Mouse (Mus musculus) liver, postnatal 0 days (tissue): Measurements from ENCODE around the gene Sept8. TPM values are rescaled to one million over a fixed set of nuclear protein-coding genes. Genes with fewer than 3 reads are reported as not detected.
A peak's percentile ranks its signal among the peaks of the same experiment; 100 is the strongest.

Experiments
- ATAC-seq: fragments of 200-750 bp; cut with Nextera tagmentation; 2 replicates; pipeline ENCODE4 v1.8.0; 2017; ENCODE audit warnings: mild to moderate bottlenecking, moderate library complexity
- DNase-seq: peaks from one replicate; pipeline ENCODE4 v3.0.0-alpha.2; 2016
- H3K27ac ChIP-seq: fragments of 300-500 bp; sonication (generic); 2 replicates; pipeline ENCODE4 v1.5.1; 2014; ENCODE audit warnings: antibody characterized with exemption, moderate library complexity, mild to moderate bottlenecking, low read depth
- H3K27me3 ChIP-seq: fragments of 300-500 bp; sonication (generic); 2 replicates; pipeline ENCODE4 v1.6.1; 2014; ENCODE audit warnings: low read length, control low read depth, mixed read lengths; ENCODE audit not compliant: insufficient read depth
- H3K36me3 ChIP-seq: fragments of 300-500 bp; sonication (generic); replicated peaks from 2 replicates; pipeline ENCODE4 v1.6.1; 2014; ENCODE audit warnings: mild to moderate bottlenecking, control low read depth, low read length, moderate library complexity, mixed read lengths; ENCODE audit not compliant: insufficient read depth
- H3K4me1 ChIP-seq: fragments of 300-500 bp; sonication (generic); 2 replicates; pipeline ENCODE4 v1.6.1; 2014; ENCODE audit warnings: antibody characterized with exemption, mild to moderate bottlenecking, control low read depth; ENCODE audit not compliant: insufficient read depth
- H3K4me2 ChIP-seq: fragments of 300-500 bp; sonication (generic); 2 replicates; pipeline ENCODE4 v1.6.1; 2014; ENCODE audit warnings: low read depth, mild to moderate bottlenecking, low read length, moderate library complexity, mixed read lengths
- H3K4me3 ChIP-seq: fragments of 300-500 bp; sonication (generic); 2 replicates; pipeline ENCODE4 v1.5.1; 2014; ENCODE audit warnings: low read depth, low read length
- H3K9ac ChIP-seq: fragments of 300-500 bp; sonication (generic); replicated peaks from 2 replicates; pipeline ENCODE4 v1.6.1; 2014; ENCODE audit warnings: mild to moderate bottlenecking, moderate library complexity
- H3K9me3 ChIP-seq: fragments of 300-500 bp; sonication (generic); 2 replicates; pipeline ENCODE4 v1.6.1; 2016; ENCODE audit warnings: mild to moderate bottlenecking, control low read depth, low read length, mixed read lengths
- CTCF ChIP-seq: sonication (generic); IDR thresholded peaks from 2 replicates; pipeline ENCODE4 v1.5.1; 2016; ENCODE audit warnings: antibody characterized with exemption, low read depth
- EP300 ChIP-seq: IDR thresholded peaks from 2 replicates; pipeline ENCODE4 v1.6.1; 2016; ENCODE audit warnings: antibody characterized with exemption, low read depth, mild to moderate bottlenecking
- WGBS: fragments of 180-500 bp; shearing (Covaris S2); extraction: QIAGEN DNeasy Blood & Tissue Kit; methylation state at CpG from one replicate; pipeline ENCODE4 v1.1.7; 2014; ENCODE audit not compliant: insufficient replicate concordance; 5-methylcytosine and 5-hydroxymethylcytosine counted together
- polyA plus RNA-seq: library from polyadenylated mRNA; unstranded; fragments of >200 nt; fragmentation: Nextera tagmentation; extraction: Ambion mirVana; gene quantifications from 2 replicates; pipeline ENCODE4 v1.2.1, GENCODE M21; 2015

Gene Sept8
- polyA plus RNA-seq, 1 experiment from 2014 or later, result 7.2 TPM

GRCm38 (mm10) chr11:53541222-53541621 lies 22.2 kb downstream of the Sept8 start:
- 89% methylated on average over 11 of the region's 11 CpGs for WGBS
- peaks cover 14% of the 10 kb centered on the region; the same call in 1 of the 2 replicates for H3K36me3 ChIP-seq
- no peak overlapping the region for H3K27ac ChIP-seq

GRCm38 (mm10) chr11:53543021-53543420 lies 24.0 kb downstream of the Sept8 start:
- Histone ChIP-seq H3K36me3 (0 out of 2 replicates have a peak, but pooled peaks cover 5% of the 10 kb centered on the region), H3K9ac (no peak overlapping the region), H3K9me3 (no peaks in the 10 kb centered on the region), H3K27me3 (no peaks in the 10 kb centered on the region), H3K4me3 (no peak overlapping the region), H3K4me2 (no peak overlapping the region), H3K27ac (no peak overlapping the region), H3K4me1 (0 out of 2 replicates have a peak, but pooled peaks cover 3% of the 10 kb centered on the region)
- WGBS, result 67% methylated on average over 7 of the region's 7 CpGs
- DNase-seq (no peak), ATAC-seq (no peak; the same call in 1 of the 2 replicates)
- TF ChIP-seq EP300, result no peak
- no peak for TF ChIP-seq CTCF

More at GRCm38 (mm10) chr11:53541222-53541621, 22.2 kb downstream of the Sept8 start:
- Histone ChIP-seq H3K4me1 (no peaks in the 10 kb centered on the region), H3K9me3 (no peaks in the 10 kb centered on the region), H3K4me2 (no peak overlapping the region), H3K4me3 (no peak overlapping the region), H3K27me3 (no peaks in the 10 kb centered on the region), H3K9ac (no peak overlapping the region)
- DNase-seq, result no peak
- TF ChIP-seq CTCF (peak; percentile 18; the same call in 1 of the 2 replicates), EP300 (no peak)
- ATAC-seq, result no peak

- no peak overlapping the region for H3K9ac ChIP-seq
- no peaks in the 10 kb centered on the region for H3K27me3 ChIP-seq
- H3K4me2 ChIP-seq, result no peak overlapping the region
- H3K36me3 ChIP-seq, result no peaks in the 10 kb centered on the region
- ATAC-seq, result no peak
- H3K4me3 ChIP-seq, result no peak overlapping the region
- 76% methylated on average over 6 of the region's 6 CpGs for WGBS
- no peaks in the 10 kb centered on the region for H3K9me3 ChIP-seq
- TF ChIP-seq CTCF (no peak), EP300 (no peak)
- peaks cover 3% of the 10 kb centered on the region; the same call in 1 of the 2 replicates for H3K4me1 ChIP-seq
- no peak for DNase-seq
- H3K27ac ChIP-seq, result no peak overlapping the region
Measured at GRCm38 (mm10) chr11:53546271-53546670, 27.2 kb downstream of the Sept8 start.

- H3K4me2 ChIP-seq, result no peak overlapping the region
- H3K27me3 ChIP-seq, result no peaks in the 10 kb centered on the region
- H3K4me1 ChIP-seq, result peaks cover 3% of the 10 kb centered on the region; the same call in 1 of the 2 replicates
- no peaks in the 10 kb centered on the region for H3K36me3 ChIP-seq
- TF ChIP-seq CTCF (no peak), EP300 (peak; percentile 82)
- H3K9me3 ChIP-seq, result no peaks in the 10 kb centered on the region
- no peak overlapping the region for H3K4me3 ChIP-seq
- no peak overlapping the region for H3K9ac ChIP-seq
- DNase-seq, result no peak
- H3K27ac ChIP-seq, result no peak overlapping the region
- peak; percentile 62 for ATAC-seq
- 42% methylated on average over 6 of the region's 6 CpGs for WGBS
Measured at GRCm38 (mm10) chr11:53547566-53547965, 28.5 kb downstream of the Sept8 start.

- ATAC-seq (no peak), DNase-seq (no peak)
- no peaks in the 10 kb centered on the region for H3K36me3 ChIP-seq
- no peak overlapping the region for H3K27ac ChIP-seq
- H3K9ac ChIP-seq, result no peak overlapping the region
- WGBS, result 77% methylated on average over 19 of the region's 19 CpGs
- peaks cover 3% of the 10 kb centered on the region; the same call in 1 of the 2 replicates for H3K4me1 ChIP-seq
- no peak overlapping the region for H3K4me3 ChIP-seq
- TF ChIP-seq EP300, result no peak
- TF ChIP-seq CTCF, result no peak
- H3K4me2 ChIP-seq, result no peak overlapping the region
- no peaks in the 10 kb centered on the region for H3K27me3 ChIP-seq
- peaks cover 3% of the 10 kb centered on the region; the same call in 1 of the 2 replicates for H3K9me3 ChIP-seq
Measured at GRCm38 (mm10) chr11:53548036-53548605, 29.1 kb downstream of the Sept8 start.

GRCm38 (mm10) chr11:53550714-53551113 lies 31.7 kb downstream of the Sept8 start:
- Histone ChIP-seq H3K4me3 (no peak overlapping the region), H3K27ac (no peak overlapping the region), H3K4me2 (no peak overlapping the region), H3K9ac (no peak overlapping the region), H3K9me3 (peaks cover 3% of the 10 kb centered on the region; the same call in 1 of the 2 replicates), H3K27me3 (no peaks in the 10 kb centered on the region), H3K4me1 (peaks cover 3% of the 10 kb centered on the region; the same call in 1 of the 2 replicates), H3K36me3 (no peaks in the 10 kb centered on the region)
- ATAC-seq (no peak), DNase-seq (no peak)
- no peak for TF ChIP-seq CTCF
- WGBS, result 93% methylated on average over 1 of the region's 1 CpGs
